Mouse (Mus musculus): ENCODE data around the gene Ccdc175.

Ccdc175 gene

GRCm38 (mm10) chr12:72184929-72185328 is at the start of gene Ccdc175:
Ccdc175 (minus strand) TSS chr12:72185029.
- no peak for DNase-seq

- peak; percentile 54 for DNase-seq
These were observed 49.3 kb upstream of the Ccdc175 start for GRCm38 (mm10) chr12:72234151-72234550.

- DNase-seq: peak; percentile 84
These were observed 48.3 kb upstream of the Ccdc175 start for GRCm38 (mm10) chr12:72232826-72233790.

GRCm38 (mm10) chr12:72232176-72232575 is 47.3 kb upstream of the Ccdc175 start:
- peak; percentile 55 for DNase-seq

- peak; percentile 46 for DNase-seq
These were observed 44.8 kb upstream of the Ccdc175 start for GRCm38 (mm10) chr12:72229451-72230196.

GRCm38 (mm10) chr12:72227731-72228130 is 42.9 kb upstream of the Ccdc175 start:
- peak; percentile 15 for DNase-seq

GRCm38 (mm10) chr12:72225371-72225770 is 40.5 kb upstream of the Ccdc175 start:
- peak; percentile 57 for DNase-seq

GRCm38 (mm10) chr12:72223557-72224102 is 38.8 kb upstream of the Ccdc175 start:
- DNase-seq: peak; percentile 80

- peak; percentile 98 for DNase-seq
These were observed 28.7 kb upstream of the Ccdc175 start for GRCm38 (mm10) chr12:72213554-72213953.

- peak; percentile 1 for DNase-seq
These were observed 16.0 kb upstream of the Ccdc175 start for GRCm38 (mm10) chr12:72200828-72201227.

GRCm38 (mm10) chr12:72197925-72198486 is 13.2 kb upstream of the Ccdc175 start:
- DNase-seq: peak; percentile 96

GRCm38 (mm10) chr12:72197434-72197833 is 12.6 kb upstream of the Ccdc175 start:
- no peak for DNase-seq

- DNase-seq: no peak
These were observed 5.3 kb downstream of the Ccdc175 start for GRCm38 (mm10) chr12:72179561-72179960.

GRCm38 (mm10) chr12:72178322-72178721 is 6.5 kb downstream of the Ccdc175 start:
- no peak for DNase-seq

- DNase-seq: no peak
These were observed 26.4 kb downstream of the Ccdc175 start for GRCm38 (mm10) chr12:72158421-72158820.

GRCm38 (mm10) chr12:72150786-72151185 is 34.0 kb downstream of the Ccdc175 start:
- DNase-seq: no peak

GRCm38 (mm10) chr12:72129203-72129602 is 55.6 kb downstream of the Ccdc175 start:
- no peak for DNase-seq

GRCm38 (mm10) chr12:72115686-72116345 is 69.0 kb downstream of the Ccdc175 start:
- peak; percentile 76 for DNase-seq

GRCm38 (mm10) chr12:72115126-72115525 is 69.7 kb downstream of the Ccdc175 start:
- peak; percentile 82 for DNase-seq

- peak; percentile 91 for DNase-seq
These were observed 80.1 kb downstream of the Ccdc175 start for GRCm38 (mm10) chr12:72104525-72105281.

- DNase-seq: peak; percentile 74
These were observed 80.8 kb downstream of the Ccdc175 start for GRCm38 (mm10) chr12:72104027-72104426.

- DNase-seq: peak; percentile 61
These were observed 82.1 kb downstream of the Ccdc175 start for GRCm38 (mm10) chr12:72102776-72103175.

Measured in heart, adult 11 months (tissue).